Mouse (Mus musculus): ENCODE results near the gene L3mbtl3.

Gene L3mbtl3

GRCm38 (mm10) chr10:26337896-26338503, 37.8 kb downstream of the L3mbtl3 start:
- no peak for DNase-seq (ENCODE audit: low read depth, low spot score)

GRCm38 (mm10) chr10:26333966-26334365, 41.8 kb downstream of the L3mbtl3 start:
- DNase-seq (ENCODE audit: low read depth, low spot score): no peak

GRCm38 (mm10) chr10:26332781-26333180, 43.0 kb downstream of the L3mbtl3 start:
- no peak for DNase-seq (ENCODE audit: low read depth, low spot score)

GRCm38 (mm10) chr10:26328843-26329242, 46.9 kb downstream of the L3mbtl3 start:
- no peak for DNase-seq (ENCODE audit: low read depth, low spot score)

GRCm38 (mm10) chr10:26327691-26328542, 47.9 kb downstream of the L3mbtl3 start:
- DNase-seq (ENCODE audit: low read depth, low spot score): no peak

- no peak for DNase-seq (ENCODE audit: low read depth, low spot score)
Observed at GRCm38 (mm10) chr10:26327291-26327690, 48.5 kb downstream of the L3mbtl3 start.

GRCm38 (mm10) chr10:26325320-26325719, 50.5 kb downstream of the L3mbtl3 start:
- peak; percentile 80 for DNase-seq (ENCODE audit: low read depth, low spot score)

GRCm38 (mm10) chr10:26322344-26323051, 53.3 kb downstream of the L3mbtl3 start:
- peak; percentile 72 for DNase-seq (ENCODE audit: low read depth, low spot score)

- no peak for DNase-seq (ENCODE audit: low read depth, low spot score)
Observed at GRCm38 (mm10) chr10:26320679-26321078, 55.1 kb downstream of the L3mbtl3 start.

GRCm38 (mm10) chr10:26314327-26314726, 61.4 kb downstream of the L3mbtl3 start:
- no peak for DNase-seq (ENCODE audit: low read depth, low spot score)

- DNase-seq (ENCODE audit: low read depth, low spot score): no peak
Observed at GRCm38 (mm10) chr10:26303485-26303884, 72.3 kb downstream of the L3mbtl3 start.

- no peak for DNase-seq (ENCODE audit: low read depth, low spot score)
Observed at GRCm38 (mm10) chr10:26302336-26302735, 73.4 kb downstream of the L3mbtl3 start.

- DNase-seq (ENCODE audit: low read depth, low spot score): peak; percentile 20
Observed at GRCm38 (mm10) chr10:26297626-26298025, 78.1 kb downstream of the L3mbtl3 start.

GRCm38 (mm10) chr10:26297200-26297599, 78.6 kb downstream of the L3mbtl3 start:
- no peak for DNase-seq (ENCODE audit: low read depth, low spot score)

GRCm38 (mm10) chr10:26287136-26287535, 88.6 kb downstream of the L3mbtl3 start:
- no peak for DNase-seq (ENCODE audit: low read depth, low spot score)

GRCm38 (mm10) chr10:26280009-26280408, 95.8 kb downstream of the L3mbtl3 start:
- DNase-seq (ENCODE audit: low read depth, low spot score): no peak

- DNase-seq (ENCODE audit: low read depth, low spot score): no peak
Observed at GRCm38 (mm10) chr10:26275414-26275813, 100.4 kb downstream of the L3mbtl3 start.

GRCm38 (mm10) chr10:26263744-26264459, 111.9 kb downstream of the L3mbtl3 start:
- DNase-seq (ENCODE audit: low read depth, low spot score): peak; percentile 6

- DNase-seq (ENCODE audit: low read depth, low spot score): peak; percentile 41
Observed at GRCm38 (mm10) chr10:26259908-26260307, 115.9 kb downstream of the L3mbtl3 start.

- no peak for DNase-seq (ENCODE audit: low read depth, low spot score)
Observed at GRCm38 (mm10) chr10:26249426-26250165, 126.2 kb downstream of the L3mbtl3 start.

- DNase-seq (ENCODE audit: low read depth, low spot score): no peak
Observed at GRCm38 (mm10) chr10:26244466-26244865, 131.3 kb downstream of the L3mbtl3 start.
